Mouse (Mus musculus): ENCODE measurements at regions not wholly inside any gene's neighbourhood (a gene's known extent, or its start where the extent isn't known, plus 50 kb on each side); places are given as distances from the start of the nearest gene placed in this dataset.

- DNase-seq (ENCODE audit: low spot score in 2 of 2) = peak in 1 of 2 experiments; percentile 8
- intact Hi-C loops (cut with DNase I) = no loop called here
Measured at GRCm38 (mm10) chr1:105083551-105084103, 272.9 kb downstream of the Rnf152 start.

- no peak for DNase-seq (ENCODE audit: low spot score in 2 of 2)
- intact Hi-C loops (cut with DNase I) = no loop called here
Measured at GRCm38 (mm10) chr1:105082823-105083550, 273.5 kb downstream of the Rnf152 start.

- intact Hi-C loops (cut with DNase I) = no loop called here
- DNase-seq (ENCODE audit: low spot score in 2 of 2) = no peak
Measured at GRCm38 (mm10) chr1:105081942-105082341, 274.6 kb downstream of the Rnf152 start.

- no peak for DNase-seq (ENCODE audit: low spot score in 2 of 2)
- intact Hi-C loops (cut with DNase I) = no loop called here
Measured at GRCm38 (mm10) chr1:105079437-105079836, 277.1 kb downstream of the Rnf152 start.

- no peak for DNase-seq (ENCODE audit: low spot score in 2 of 2)
- intact Hi-C loops (cut with DNase I) = no loop called here
Measured at GRCm38 (mm10) chr1:105075728-105076127, 280.8 kb downstream of the Rnf152 start.

- DNase-seq (ENCODE audit: low spot score in 2 of 2) = no peak
- intact Hi-C loops (cut with DNase I) = no loop called here
Measured at GRCm38 (mm10) chr1:105074326-105074725, 282.2 kb downstream of the Rnf152 start.

- intact Hi-C loops (cut with DNase I) = no loop called here
- no peak for DNase-seq (ENCODE audit: low spot score in 2 of 2)
Measured at GRCm38 (mm10) chr1:105070661-105071455, 285.7 kb downstream of the Rnf152 start.

GRCm38 (mm10) chr1:105067902-105068301 is 288.6 kb downstream of the Rnf152 start:
- intact Hi-C loops (cut with DNase I) = no loop called here
- DNase-seq (ENCODE audit: low spot score in 2 of 2) = peak; percentile 18 to 43

GRCm38 (mm10) chr1:105067049-105067795 is 289.3 kb downstream of the Rnf152 start:
- intact Hi-C loops (cut with DNase I) = no loop called here
- DNase-seq (ENCODE audit: low spot score in 2 of 2) = no peak

GRCm38 (mm10) chr1:105050584-105051363 is 282.4 kb downstream of the Cdh20 start:
- intact Hi-C loops (cut with DNase I) = no loop called here
- DNase-seq (ENCODE audit: low spot score in 2 of 2) = no peak

Measured in left cerebral cortex, postnatal 36 days (tissue).